Mouse (Mus musculus): Measurements from ENCODE around the gene Scamp2.

DNA sequence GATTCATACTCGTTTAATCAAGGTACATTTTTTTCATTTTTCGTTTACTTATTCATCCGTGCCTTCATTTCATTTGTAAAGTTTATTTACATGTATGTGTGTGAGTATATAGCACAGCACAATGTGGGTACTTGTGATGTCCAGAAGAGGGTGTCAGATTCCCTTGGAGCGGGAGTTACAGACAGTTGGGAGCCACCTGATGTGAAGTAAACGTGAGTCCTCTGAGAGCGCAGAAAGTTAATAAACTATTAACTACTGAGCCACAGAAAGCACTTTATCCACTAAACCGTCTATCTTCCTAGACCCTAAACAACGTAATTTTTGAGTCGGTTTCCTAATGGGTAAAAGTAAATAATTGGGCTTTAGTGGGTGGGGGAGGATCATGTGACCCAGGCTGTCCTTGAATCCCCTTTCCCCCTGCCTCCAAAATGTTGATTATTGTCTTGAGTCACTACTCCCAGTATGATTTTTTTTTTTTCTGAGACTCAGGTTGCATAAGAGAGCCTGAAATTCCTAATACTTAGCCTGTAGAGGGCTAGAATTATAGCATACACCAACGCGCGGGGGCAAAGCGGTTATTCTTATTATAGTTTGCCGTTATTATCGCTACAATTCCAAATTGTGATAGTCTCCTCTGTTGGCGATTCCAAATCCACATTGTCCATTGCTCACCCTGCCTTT is 40.2 kb upstream of the Scamp2 start:
- TF ChIP-seq EP300 (IDR thresholded peaks at IDR 0.05): no peak; the same call in 1 of the 2 replicates
- peak; percentile 31; the same call in 1 of the 2 replicates for TF ChIP-seq CTCF (IDR thresholded peaks at IDR 0.05)

Measured in lung, postnatal 0 days (tissue).